In the genomic region with DNA sequence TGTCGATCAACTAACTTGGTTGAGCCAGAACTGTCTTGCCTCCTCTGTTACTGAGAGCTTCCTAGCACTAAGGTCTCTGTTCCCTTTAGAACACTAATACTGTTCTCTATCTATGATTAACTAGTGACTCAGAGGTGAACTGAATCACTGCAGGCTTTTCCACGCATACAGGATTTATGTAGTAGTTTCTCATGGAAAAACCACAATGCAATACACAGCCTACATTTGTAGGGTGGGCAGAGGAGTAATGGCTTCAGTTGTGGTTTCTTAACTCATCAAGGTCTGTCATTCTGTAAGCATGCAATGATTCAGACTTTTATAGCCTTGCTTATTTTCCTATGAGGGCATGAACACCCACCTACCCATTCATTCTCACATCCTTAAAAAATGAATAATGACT, we compare ENCODE assay signal across 24 mouse cellular contexts.
"Had no signal": no experiment of that assay in that cellular context is flagged by ENCODE, and none has a peak within 500 bp of the region (broad histone marks: within the 10 kb centered on the region; RNA-seq: fewer than 3 reads in every experiment).

No protein-coding gene starts in this region.

- H3K36me3 ChIP-seq: heart, embryonic 13.5 days; heart, embryonic 15.5 days; hindbrain, embryonic 13.5 days; hindbrain, embryonic 15.5 days; kidney, embryonic 15.5 days; limb, embryonic 10.5 days; limb, embryonic 12.5 days; liver, embryonic 13.5 days; liver, embryonic 15.5 days had no signal

- ATAC-seq: hindbrain, postnatal 0 days; intestine, embryonic 16.5 days had no signal

- DNase-seq: gastrocnemius, postnatal 14 days; gastrocnemius, postnatal 36 days; heart, adult 2 months; heart, postnatal 14 days; heart, postnatal 36 days; kidney, adult 11 months; kidney, adult 2 months; kidney, adult 9 months; kidney, postnatal 14 days; kidney, postnatal 36 days; liver; liver, embryonic 13.5 days had no signal

- H3K27me3 ChIP-seq: heart, embryonic 13.5 days; heart, embryonic 15.5 days; hindbrain, embryonic 13.5 days; hindbrain, embryonic 15.5 days; kidney, embryonic 15.5 days; limb, embryonic 12.5 days; liver, embryonic 13.5 days; liver, embryonic 15.5 days had no signal

- H3K4me3 ChIP-seq: heart, adult 2 months; heart, embryonic 13.5 days; heart, embryonic 15.5 days; hindbrain, embryonic 13.5 days; hindbrain, embryonic 15.5 days; kidney, embryonic 15.5 days; layer of hippocampus, adult 2 months; left cerebral cortex, adult 2 months; limb, embryonic 10.5 days; limb, embryonic 12.5 days; liver, embryonic 13.5 days; liver, embryonic 15.5 days had no signal
